Mouse (Mus musculus) spleen, adult 2 months (tissue): ENCODE results near the gene 1700125H20Rik. TPM values are rescaled to one million over a fixed set of nuclear protein-coding genes. Genes with fewer than 3 reads are reported as not detected.

ENCODE experiments used
- DNase-seq, 2 experiments: peaks; one replicate each; pipeline versions ENCODE4 v3.0.0 to v3.0.0-alpha.2; 2012 to 2021; ENCODE audit warnings: low spot score in 2 of 2, low read depth in 1 of 2
- H3K27ac ChIP-seq: fragments of 200-500 bp; 2 replicates; pipeline ENCODE4 v1.5.1; 2012; ENCODE audit warnings: low read length, inconsistent platforms; ENCODE audit not compliant: insufficient read depth
- H3K27me3 ChIP-seq: fragments of 200-500 bp; 2 replicates; pipeline ENCODE4 v1.6.1; 2012; ENCODE audit warnings: mild to moderate bottlenecking, moderate library complexity, low read length, inconsistent platforms; ENCODE audit not compliant: control insufficient read depth, insufficient read depth
- H3K36me3 ChIP-seq: fragments of 200-500 bp; 2 replicates; pipeline ENCODE4 v1.6.1; 2012; ENCODE audit warnings: mild to moderate bottlenecking, low read length, inconsistent platforms; ENCODE audit not compliant: control insufficient read depth, insufficient read depth
- H3K4me1 ChIP-seq: fragments of 200-500 bp; 2 replicates; pipeline ENCODE4 v1.6.1; 2011; ENCODE audit warnings: inconsistent platforms; ENCODE audit not compliant: control insufficient read depth, insufficient read depth, insufficient read length
- H3K4me3 ChIP-seq: fragments of 200-500 bp; 2 replicates; pipeline ENCODE4 v1.5.1; 2011; ENCODE audit warnings: mild to moderate bottlenecking, inconsistent platforms; ENCODE audit not compliant: insufficient read depth, insufficient read length; ENCODE audit errors: extremely low read depth
- CTCF ChIP-seq: fragments of 200-500 bp; IDR thresholded peaks from 2 replicates; pipeline ENCODE4 v1.5.1; 2011; ENCODE audit warnings: mild to moderate bottlenecking, inconsistent platforms; ENCODE audit not compliant: insufficient read depth, insufficient read length, insufficient replicate concordance; ENCODE audit errors: extremely low read depth
- POLR2A ChIP-seq: fragments of 200-500 bp; IDR thresholded peaks from 2 replicates; pipeline ENCODE4 v1.6.1; 2011; ENCODE audit warnings: low read depth, low read length, inconsistent platforms
- WGBS: fragments of 180-500 bp; shearing (Covaris S2); methylation state at CpG from one replicate; pipeline ENCODE4 v1.1.7; 2018; 5-methylcytosine and 5-hydroxymethylcytosine counted together
- polyA plus RNA-seq: library from polyadenylated mRNA; depleted of rRNA; stranded (reverse); fragments of >200 nt; gene quantifications from 2 replicates; pipeline ENCODE4 v1.2.3, GENCODE M21; 2012; rRNA removed

The 1700125H20Rik gene
- polyA plus RNA-seq, 1 experiment, result not detected

- TF ChIP-seq POLR2A (no peak), CTCF (no peak)
- Histone ChIP-seq H3K27ac (no peak overlapping the region), H3K27me3 (no peaks in the 10 kb centered on the region), H3K36me3 (peaks cover 14% of the 10 kb centered on the region), H3K4me3 (no peak overlapping the region), H3K4me1 (no peaks in the 10 kb centered on the region)
- no peak for DNase-seq
Observed at GRCm38 (mm10) chr11:85206231-85206630, 36.0 kb downstream of the 1700125H20Rik start.

GRCm38 (mm10) chr11:85211151-85211550 lies 40.9 kb downstream of the 1700125H20Rik start:
- H3K4me1 ChIP-seq, result no peaks in the 10 kb centered on the region
- H3K36me3 ChIP-seq, result peaks cover 27% of the 10 kb centered on the region
- 91% methylated on average over 2 of the region's 2 CpGs for WGBS
- no peak overlapping the region for H3K4me3 ChIP-seq
- TF ChIP-seq POLR2A, result no peak
- DNase-seq, result no peak
- no peak overlapping the region for H3K27ac ChIP-seq
- H3K27me3 ChIP-seq, result no peaks in the 10 kb centered on the region

- Histone ChIP-seq H3K4me1 (no peaks in the 10 kb centered on the region), H3K27ac (no peak overlapping the region), H3K36me3 (peaks cover 27% of the 10 kb centered on the region), H3K4me3 (no peak overlapping the region), H3K27me3 (no peaks in the 10 kb centered on the region)
- no peak for TF ChIP-seq CTCF
- TF ChIP-seq POLR2A, result no peak
- DNase-seq, result no peak
- WGBS, result 93% methylated on average over 2 of the region's 2 CpGs
Observed at GRCm38 (mm10) chr11:85213215-85213614, 43.0 kb downstream of the 1700125H20Rik start.

GRCm38 (mm10) chr11:85214679-85215078 lies 44.5 kb downstream of the 1700125H20Rik start:
- no peak for DNase-seq
- no peaks in the 10 kb centered on the region for H3K27me3 ChIP-seq
- no peak overlapping the region for H3K4me3 ChIP-seq
- H3K4me1 ChIP-seq, result no peaks in the 10 kb centered on the region
- TF ChIP-seq CTCF (no peak), POLR2A (no peak)
- 59% methylated on average over 3 of the region's 3 CpGs for WGBS
- no peak overlapping the region for H3K27ac ChIP-seq
- peaks cover 25% of the 10 kb centered on the region for H3K36me3 ChIP-seq

GRCm38 (mm10) chr11:85219014-85219413 lies 48.8 kb downstream of the 1700125H20Rik start:
- no peak for TF ChIP-seq CTCF
- no peak for TF ChIP-seq POLR2A
- Histone ChIP-seq H3K4me3 (no peak overlapping the region), H3K27ac (no peak overlapping the region), H3K4me1 (peaks cover 3% of the 10 kb centered on the region; the same call in 1 of the 2 replicates), H3K36me3 (peaks cover 8% of the 10 kb centered on the region), H3K27me3 (no peaks in the 10 kb centered on the region)
- WGBS, result 85% methylated on average over 3 of the region's 3 CpGs
- DNase-seq, result no peak

GRCm38 (mm10) chr11:85222561-85222960 lies 52.4 kb downstream of the 1700125H20Rik start:
- TF ChIP-seq POLR2A, result no peak
- TF ChIP-seq CTCF, result no peak
- 96% methylated on average over 6 of the region's 6 CpGs for WGBS
- no peaks in the 10 kb centered on the region for H3K36me3 ChIP-seq
- no peak for DNase-seq
- H3K27ac ChIP-seq, result no peak overlapping the region
- H3K4me3 ChIP-seq, result no peak overlapping the region
- H3K4me1 ChIP-seq, result peaks cover 3% of the 10 kb centered on the region; the same call in 1 of the 2 replicates
- H3K27me3 ChIP-seq, result no peaks in the 10 kb centered on the region

GRCm38 (mm10) chr11:85223248-85223647 lies 53.0 kb downstream of the 1700125H20Rik start:
- Histone ChIP-seq H3K4me1 (peaks cover 3% of the 10 kb centered on the region; the same call in 1 of the 2 replicates), H3K4me3 (no peak overlapping the region), H3K27me3 (no peaks in the 10 kb centered on the region), H3K36me3 (no peaks in the 10 kb centered on the region), H3K27ac (no peak overlapping the region)
- no peak for TF ChIP-seq CTCF
- no peak for TF ChIP-seq POLR2A
- no peak for DNase-seq
- 95% methylated on average over 3 of the region's 3 CpGs for WGBS

Other genes starting within 250 kb of the 1700125H20Rik start
- gene Car4, start 212.6 kb upstream of the 1700125H20Rik start, polyA plus RNA-seq, result 0.06 and 0.13 TPM in 2 replicates
- 2.9 and 5.4 TPM in 2 replicates for gene Usp32, start 30.2 kb upstream of the 1700125H20Rik start, polyA plus RNA-seq
- gene Appbp2, start 64.7 kb downstream of the 1700125H20Rik start, polyA plus RNA-seq, result 5.7 and 7.4 TPM in 2 replicates
- 6.1 and 6.7 TPM in 2 replicates for gene Ppm1d, start 140.8 kb downstream of the 1700125H20Rik start, polyA plus RNA-seq
- 25.3 and 27.2 TPM in 2 replicates for gene Bcas3, start 182.8 kb downstream of the 1700125H20Rik start, polyA plus RNA-seq